Mouse (Mus musculus) right cerebral cortex, adult 2 months (tissue): ENCODE measurements at regions not wholly inside any gene's neighbourhood (a gene's known extent, or its start where the extent isn't known, plus 50 kb on each side); places are given as distances from the start of the nearest gene placed in this dataset.

ENCODE experiments used
- DNase-seq, 2 experiments: peaks; one replicate each; pipeline ENCODE4 v3.0.0; 2021 to 2022; ENCODE audit warnings: low spot score in 2 of 2

GRCm38 (mm10) chr17:63798961-63799531 is 63.8 kb upstream of the Fer start:
- DNase-seq: no peak

- DNase-seq: no peak
Observed at GRCm38 (mm10) chr17:63801411-63801810, 61.5 kb upstream of the Fer start.

- no peak for DNase-seq
Observed at GRCm38 (mm10) chr17:63802846-63803245, 60.0 kb upstream of the Fer start.

- peak; percentile 89 for DNase-seq
Observed at GRCm38 (mm10) chr17:63803599-63803998, 59.3 kb upstream of the Fer start.

GRCm38 (mm10) chr17:63804416-63804815 is 58.4 kb upstream of the Fer start:
- DNase-seq: no peak

- peak in 1 of 2 experiments; percentile 5 for DNase-seq
Observed at GRCm38 (mm10) chr17:63806360-63806759, 56.5 kb upstream of the Fer start.

GRCm38 (mm10) chr17:63807590-63808228 is 55.2 kb upstream of the Fer start:
- DNase-seq: no peak

- DNase-seq: no peak
Observed at GRCm38 (mm10) chr17:63808756-63809155, 54.1 kb upstream of the Fer start.

- no peak for DNase-seq
Observed at GRCm38 (mm10) chr17:63811246-63811785, 51.5 kb upstream of the Fer start.

GRCm38 (mm10) chr17:63812586-63812985 is 50.3 kb upstream of the Fer start:
- no peak for DNase-seq
